In the genomic region with DNA sequence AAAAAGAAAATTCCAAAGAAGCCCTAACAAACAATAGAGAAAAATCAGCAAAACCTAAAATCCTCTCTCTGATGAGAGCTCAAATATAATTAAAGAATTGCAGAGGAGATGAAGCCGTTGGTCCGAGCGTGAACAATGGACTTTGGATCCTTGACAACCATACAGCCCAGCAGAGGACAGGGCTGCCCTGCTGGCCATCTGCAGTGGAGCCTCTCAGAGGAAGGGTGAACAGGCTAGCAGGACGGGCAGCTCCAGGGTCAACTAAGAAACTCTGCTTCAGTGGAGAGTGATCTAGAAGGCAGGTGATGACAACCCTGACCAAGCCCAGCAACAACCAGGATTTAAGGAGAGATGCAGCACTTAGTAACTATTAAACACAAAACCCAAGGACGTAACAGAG, we compare ENCODE assay signal across 12 mouse cellular contexts. TPM values are rescaled to one million over a fixed set of nuclear protein-coding genes. Genes with fewer than 3 reads are reported as not detected.
DNase-seq lines count a peak whose midpoint lies in the region; ATAC-seq and TF ChIP-seq lines count a peak whose summit lies in the region.
"Had no signal": no experiment of that assay in that cellular context is flagged by ENCODE, and none has a peak within 500 bp of the region (broad histone marks: within the 10 kb centered on the region; RNA-seq: fewer than 3 reads in every experiment).

No protein-coding gene starts in this region.

- H3K27ac ChIP-seq in liver, embryonic 14.5 days, result no peak overlapping the region
- no peak overlapping the region for H3K27ac ChIP-seq in liver, embryonic 12.5 days
- H3K27ac ChIP-seq in intestine, postnatal 0 days (ENCODE audit: low read depth, low read length), result no peak overlapping the region
- H3K27ac ChIP-seq: embryonic facial prominence, embryonic 10.5 days; forebrain, embryonic 10.5 days; kidney, postnatal 0 days; lung, embryonic 15.5 days had no signal

- no peak overlapping the region for H3K4me3 ChIP-seq in liver, embryonic 14.5 days (ENCODE audit: insufficient read depth in 1 of 2, low read depth in 2 of 2, low read length in 2 of 2)
- no peak overlapping the region for H3K4me3 ChIP-seq in liver, embryonic 12.5 days
- H3K4me3 ChIP-seq in intestine, postnatal 0 days (ENCODE audit: low read depth, low read length), result no peak overlapping the region
- H3K4me3 ChIP-seq: embryonic facial prominence, embryonic 10.5 days; forebrain, embryonic 10.5 days; lung, embryonic 15.5 days had no signal

- no peaks in the 10 kb centered on the region for H3K27me3 ChIP-seq in liver, embryonic 14.5 days (ENCODE audit: control insufficient read depth, insufficient read depth, low read length)
- H3K27me3 ChIP-seq in liver, embryonic 12.5 days (replicated peaks), result no peaks in the 10 kb centered on the region
- no peaks in the 10 kb centered on the region for H3K27me3 ChIP-seq in intestine, postnatal 0 days (replicated peaks; ENCODE audit: control insufficient read depth, insufficient read depth, low read length)
- H3K27me3 ChIP-seq: lung, embryonic 15.5 days had no signal

- H3K4me2 ChIP-seq in liver, embryonic 14.5 days (ENCODE audit: low read depth), result no peak overlapping the region
- H3K4me2 ChIP-seq in liver, embryonic 12.5 days, result no peak overlapping the region
- H3K4me2 ChIP-seq in intestine, postnatal 0 days (replicated peaks; ENCODE audit: low read depth), result no peak overlapping the region
- H3K4me2 ChIP-seq: lung, embryonic 15.5 days had no signal

- ATAC-seq in liver, embryonic 14.5 days (ENCODE audit: insufficient read depth), result no peak
- no peak; the same call in 1 of the 2 replicates for ATAC-seq in liver, embryonic 12.5 days
- ATAC-seq in intestine, postnatal 0 days, result 0 out of 2 replicates have a peak, but pooled peaks have one; percentile 28

- intact Hi-C loops in left cerebral cortex, postnatal 14 days (cut with DNase I), result no loop called here

- H3K9ac ChIP-seq in liver, embryonic 14.5 days (replicated peaks), result no peak overlapping the region
- no peak overlapping the region for H3K9ac ChIP-seq in liver, embryonic 12.5 days
- no peak overlapping the region for H3K9ac ChIP-seq in intestine, postnatal 0 days (ENCODE audit: low read depth, low read length)
- H3K9ac ChIP-seq: lung, embryonic 15.5 days had no signal

- no peak for TF ChIP-seq EP300 in liver, embryonic 14.5 days (IDR thresholded peaks at IDR 0.05; ENCODE audit: low read depth)

- DNase-seq in heart, adult 11 months, result peak; percentile 75
- no peak for DNase-seq in heart, adult 18-20 months
- DNase-seq in liver, embryonic 14.5 days (ENCODE audit: low read depth in 3 of 3, low spot score in 3 of 3), result no peak
- peak; percentile 21 for DNase-seq in retina, postnatal 1 day
- DNase-seq in left cerebral cortex, postnatal 14 days (ENCODE audit: low spot score in 2 of 2), result no peak
- DNase-seq: thymus, postnatal 14 days had no signal

- H3K36me3 ChIP-seq in liver, embryonic 14.5 days (replicated peaks; ENCODE audit: control insufficient read depth, insufficient read depth, low read depth), result peaks cover 29% of the 10 kb centered on the region
- peaks cover 86% of the 10 kb centered on the region for H3K36me3 ChIP-seq in liver, embryonic 12.5 days
- H3K36me3 ChIP-seq in intestine, postnatal 0 days (ENCODE audit: control insufficient read depth, insufficient read depth), result peaks cover 34% of the 10 kb centered on the region

- H3K4me1 ChIP-seq in liver, embryonic 14.5 days (replicated peaks; ENCODE audit: control insufficient read depth in 2 of 2, insufficient read depth in 2 of 2, low read length in 1 of 2), result no peaks in the 10 kb centered on the region
- H3K4me1 ChIP-seq in liver, embryonic 12.5 days, result peaks cover 3% of the 10 kb centered on the region; the same call in 1 of the 2 replicates
- no peaks in the 10 kb centered on the region for H3K4me1 ChIP-seq in intestine, postnatal 0 days (replicated peaks; ENCODE audit: control insufficient read depth, insufficient read depth, low read length)

- 0 out of 2 replicates have a peak, but pooled peaks have one; percentile 10 for TF ChIP-seq CTCF in liver, embryonic 14.5 days (IDR thresholded peaks at IDR 0.05; ENCODE audit: low read depth)
- TF ChIP-seq CTCF in intestine, postnatal 0 days (IDR thresholded peaks at IDR 0.05; ENCODE audit: low read depth), result peak; percentile 39; the same call in 1 of the 2 replicates

- H3K9me3 ChIP-seq in liver, embryonic 14.5 days (ENCODE audit: control insufficient read depth, low read length), result no peaks in the 10 kb centered on the region
- no peaks in the 10 kb centered on the region for H3K9me3 ChIP-seq in liver, embryonic 12.5 days (replicated peaks)
- H3K9me3 ChIP-seq in intestine, postnatal 0 days (ENCODE audit: control insufficient read depth), result no peaks in the 10 kb centered on the region
- H3K9me3 ChIP-seq: embryonic facial prominence, embryonic 10.5 days; forebrain, embryonic 10.5 days; lung, embryonic 15.5 days had no signal

- WGBS in liver, embryonic 14.5 days (ENCODE audit: insufficient replicate concordance), result 76% methylated on average over 5 of the region's 5 CpGs
- WGBS in liver, embryonic 12.5 days (ENCODE audit: insufficient replicate concordance), result 84% methylated on average over 5 of the region's 5 CpGs
- WGBS in intestine, postnatal 0 days, result 37% methylated on average over 5 of the region's 5 CpGs

RNA-seq across cellular contexts. Expression of gene Cand1, which starts 18.2 kb away (rescaled TPM):
- 10 to 100 TPM; 35.8 to 48.5 TPM for total RNA-seq in heart, adult 18-20 months (2021)
- polyA plus RNA-seq in liver, embryonic 14.5 days (2012; rRNA removed), result 10.9 and 11.8 TPM in 2 replicates
- polyA plus RNA-seq in liver, embryonic 14.5 days (2014; fragmentation: Nextera tagmentation; extraction: Ambion mirVana), result 22.8 and 26.7 TPM in 2 replicates
- polyA plus RNA-seq in liver, embryonic 12.5 days (2016; fragmentation: Nextera tagmentation; extraction: Ambion mirVana), result 44.4 and 48.5 TPM in 2 replicates
- 13.6 and 16.9 TPM in 2 replicates for polyA plus RNA-seq in intestine, postnatal 0 days (2015; fragmentation: Nextera tagmentation; extraction: Ambion mirVana)
- total RNA-seq in left cerebral cortex, postnatal 14 days (2021), result 100 to 1,000 TPM; 140 to 147 TPM

Comparison
In these comparisons a context has a peak if more than half of its experiments do, and no peak if none do; other contexts are left out.
1. DNase-seq: peak in heart, adult 11 months (single experiment) and retina, postnatal 1 day (single experiment); none in heart, adult 18-20 months (0 of 2), liver, embryonic 14.5 days (0 of 3) and left cerebral cortex, postnatal 14 days (0 of 2).